Comparison of ENCODE assay signal across 8 mouse cellular contexts in genomic region chr19:21737446-21737845, GRCm38 (mm10). TPM values are rescaled to one million over a fixed set of nuclear protein-coding genes. Genes with fewer than 3 reads are reported as not detected.
DNase-seq lines count a peak whose midpoint lies in the region; ATAC-seq lines count a peak whose summit lies in the region.

No protein-coding gene starts in this region.

- no peak for ATAC-seq in hindbrain, embryonic 15.5 days (ENCODE audit: low FRiP score, low read depth)
- no peak for ATAC-seq in forebrain, embryonic 12.5 days (ENCODE audit: low FRiP score)

- H3K4me1 ChIP-seq in hindbrain, embryonic 15.5 days (replicated peaks) = 0 out of 2 replicates have a peak, but pooled peaks cover 6% of the 10 kb centered on the region
- H3K4me1 ChIP-seq in hindbrain, embryonic 10.5 days (replicated peaks) = no peaks in the 10 kb centered on the region
- H3K4me1 ChIP-seq in megakaryocyte, embryonic 14.5 days = peaks cover 89% of the 10 kb centered on the region
- H3K4me1 ChIP-seq in forebrain, embryonic 12.5 days = 0 out of 2 replicates have a peak, but pooled peaks cover 7% of the 10 kb centered on the region

- 63% methylated on average over 18 of the region's 18 CpGs for WGBS in hindbrain, embryonic 15.5 days
- 69% methylated on average over 18 of the region's 18 CpGs for WGBS in hindbrain, embryonic 10.5 days
- WGBS in forebrain, embryonic 12.5 days = 77% methylated on average over 18 of the region's 18 CpGs

- H3K36me3 ChIP-seq in hindbrain, embryonic 15.5 days = no peaks in the 10 kb centered on the region
- H3K36me3 ChIP-seq in hindbrain, embryonic 10.5 days = no peaks in the 10 kb centered on the region
- H3K36me3 ChIP-seq in megakaryocyte, embryonic 14.5 days (replicated peaks; ENCODE audit: low read length) = peaks cover 8% of the 10 kb centered on the region
- H3K36me3 ChIP-seq in forebrain, embryonic 12.5 days (replicated peaks) = no peaks in the 10 kb centered on the region

- DNase-seq in hindbrain, embryonic 10.5 days (ENCODE audit: low spot score) = no peak
- peak; percentile 68 for DNase-seq in heart, adult 8-10 months (ENCODE audit: low spot score)
- DNase-seq in kidney, postnatal 10 days = peak; percentile 64
- no peak for DNase-seq in ovary, postnatal 36 days (ENCODE audit: low spot score)
- DNase-seq in yolk sac, embryonic 10.5 days (ENCODE audit: low spot score) = no peak

- H3K27ac ChIP-seq in hindbrain, embryonic 15.5 days (replicated peaks) = peak overlapping the region; percentile 71; the same call in 1 of the 2 replicates
- no peak overlapping the region for H3K27ac ChIP-seq in hindbrain, embryonic 10.5 days
- no peak overlapping the region for H3K27ac ChIP-seq in forebrain, embryonic 12.5 days

- H3K27me3 ChIP-seq in hindbrain, embryonic 15.5 days = no peaks in the 10 kb centered on the region
- no peaks in the 10 kb centered on the region for H3K27me3 ChIP-seq in hindbrain, embryonic 10.5 days (ENCODE audit: insufficient read depth, poor library complexity, severe bottlenecking)
- no peaks in the 10 kb centered on the region for H3K27me3 ChIP-seq in megakaryocyte, embryonic 14.5 days (replicated peaks)
- no peaks in the 10 kb centered on the region for H3K27me3 ChIP-seq in forebrain, embryonic 12.5 days

- H3K9me3 ChIP-seq in hindbrain, embryonic 15.5 days = no peaks in the 10 kb centered on the region
- no peaks in the 10 kb centered on the region for H3K9me3 ChIP-seq in hindbrain, embryonic 10.5 days
- no peaks in the 10 kb centered on the region for H3K9me3 ChIP-seq in megakaryocyte, embryonic 14.5 days
- no peaks in the 10 kb centered on the region for H3K9me3 ChIP-seq in forebrain, embryonic 12.5 days

- no peak overlapping the region for H3K4me3 ChIP-seq in hindbrain, embryonic 15.5 days
- H3K4me3 ChIP-seq in hindbrain, embryonic 10.5 days = no peak overlapping the region
- peak overlapping the region; percentile 87 for H3K4me3 ChIP-seq in megakaryocyte, embryonic 14.5 days (replicated peaks)
- H3K4me3 ChIP-seq in forebrain, embryonic 12.5 days (replicated peaks) = no peak overlapping the region

- no peak overlapping the region for H3K9ac ChIP-seq in hindbrain, embryonic 15.5 days
- H3K9ac ChIP-seq in forebrain, embryonic 12.5 days = no peak overlapping the region

- no peak overlapping the region for H3K4me2 ChIP-seq in hindbrain, embryonic 15.5 days
- H3K4me2 ChIP-seq in forebrain, embryonic 12.5 days = no peak overlapping the region

RNA-seq across cellular contexts. Expression of gene Cemip2, which starts 40.7 kb away (rescaled TPM):
- 24.0 and 31.0 TPM in 2 replicates for polyA plus RNA-seq in hindbrain, embryonic 15.5 days (2015; fragmentation: Nextera tagmentation; extraction: Ambion mirVana)
- 86.4 and 93.6 TPM in 2 replicates for polyA plus RNA-seq in hindbrain, embryonic 10.5 days (2016; fragmentation: Nextera tagmentation; extraction: Ambion mirVana)
- total RNA-seq in heart, adult 8-10 months (2022) = 10 to 100 TPM; 10.2 to 11.5 (median 10.8) TPM
- polyA plus RNA-seq in megakaryocyte, embryonic 14.5 days (2012; ENCODE audit: insufficient read depth, low replicate concordance) = 0.12 and 1.7 TPM in 2 replicates
- polyA plus RNA-seq in forebrain, embryonic 12.5 days (2016; fragmentation: Nextera tagmentation; extraction: Ambion mirVana) = 88.7 and 89.2 TPM in 2 replicates

Comparison
In these comparisons a context has a peak if more than half of its experiments do, and no peak if none do; other contexts are left out.
1. DNase-seq: peak in heart, adult 8-10 months (single experiment) and kidney, postnatal 10 days (single experiment); none in hindbrain, embryonic 10.5 days (single experiment), ovary, postnatal 36 days (single experiment) and yolk sac, embryonic 10.5 days (single experiment).